28 mouse cellular contexts compared by ENCODE assay signal in genomic region chr3:75305584-75305983, GRCm38 (mm10). TPM values are rescaled to one million over a fixed set of nuclear protein-coding genes. Genes with fewer than 3 reads are reported as not detected.
"Had no signal": no experiment of that assay in that cellular context is flagged by ENCODE, and none has a peak within 500 bp of the region (broad histone marks: within the 10 kb centered on the region; RNA-seq: fewer than 3 reads in every experiment).

No protein-coding gene starts in this region.

- ATAC-seq: hindbrain, postnatal 0 days; inflammation-experienced regulatory T-cells, adult 6 months; midbrain, embryonic 15.5 days had no signal

- H3K9ac ChIP-seq: hindbrain, embryonic 14.5 days; liver, embryonic 13.5 days; midbrain, embryonic 12.5 days; midbrain, embryonic 15.5 days; neural tube, embryonic 12.5 days; neural tube, embryonic 15.5 days had no signal

- H3K27ac ChIP-seq: hindbrain, embryonic 14.5 days; hindbrain, postnatal 0 days; left cerebral cortex, adult 2 months; liver, embryonic 13.5 days; macrophage; midbrain, embryonic 12.5 days; midbrain, embryonic 15.5 days; neural tube, embryonic 12.5 days; neural tube, embryonic 15.5 days; stomach, postnatal 0 days had no signal

- H3K4me3 ChIP-seq: left cerebral cortex, adult 2 months; liver, embryonic 13.5 days; midbrain, embryonic 12.5 days; midbrain, embryonic 15.5 days; neural tube, embryonic 12.5 days; neural tube, embryonic 15.5 days had no signal

- DNase-seq: layer of hippocampus, postnatal 36 days; liver, embryonic 13.5 days; lung, adult 2 months; right cerebral cortex, adult 18-20 months; right cerebral cortex, postnatal 14 days; right cerebral cortex, postnatal 4 days; thymus, adult 2 months; thymus, postnatal 14 days; thymus, postnatal 4 days had no signal

- H3K4me1 ChIP-seq: liver, embryonic 13.5 days; midbrain, embryonic 12.5 days; midbrain, embryonic 15.5 days; neural tube, embryonic 12.5 days; neural tube, embryonic 15.5 days had no signal

- H3K36me3 ChIP-seq: liver, embryonic 13.5 days; midbrain, embryonic 12.5 days; midbrain, embryonic 15.5 days; neural tube, embryonic 12.5 days; neural tube, embryonic 15.5 days had no signal

- H3K9me3 ChIP-seq: liver, embryonic 13.5 days; midbrain, embryonic 12.5 days; midbrain, embryonic 15.5 days; neural tube, embryonic 12.5 days; neural tube, embryonic 15.5 days had no signal

- H3K4me2 ChIP-seq: hindbrain, embryonic 14.5 days; liver, embryonic 13.5 days; midbrain, embryonic 12.5 days; midbrain, embryonic 15.5 days; neural tube, embryonic 12.5 days; neural tube, embryonic 15.5 days had no signal

- H3K27me3 ChIP-seq: liver, embryonic 13.5 days; midbrain, embryonic 12.5 days; midbrain, embryonic 15.5 days; neural tube, embryonic 12.5 days; neural tube, embryonic 15.5 days had no signal

RNA-seq across cellular contexts. Expression of gene Serpini2, which starts 35.7 kb away (rescaled TPM):
- total RNA-seq: hindbrain, postnatal 0 days; layer of hippocampus, adult 18-20 months; layer of hippocampus, postnatal 36 days; left cerebral cortex, adult 2 months; left cerebral cortex, postnatal 10 days; left cerebral cortex, postnatal 36 days; megakaryocyte, adult 5-6 weeks had no signal
- polyA plus RNA-seq: hindbrain, embryonic 14.5 days; hindbrain, postnatal 0 days; inflammation-experienced regulatory T-cells, adult 6 months; limb, embryonic 11.5 days; limb, embryonic 14.5 days; liver, adult 2 months; liver, embryonic 13.5 days; lung, adult 2 months; lung, embryonic 16.5 days; macrophage; midbrain, embryonic 12.5 days; midbrain, embryonic 15.5 days; neural tube, embryonic 12.5 days; neural tube, embryonic 15.5 days; stomach, embryonic 14.5 days; thymus, adult 2 months had no signal
